Mouse (Mus musculus) forebrain, embryonic 15.5 days (tissue): ENCODE measurements around the gene Ero1l. TPM values are rescaled to one million over a fixed set of nuclear protein-coding genes. Genes with fewer than 3 reads are reported as not detected.
A peak's percentile ranks its signal among the peaks of the same experiment; 100 is the strongest.

Experiments
- ATAC-seq: fragments of 200-750 bp; cut with Nextera tagmentation; replicated peaks from 2 replicates; pipeline ENCODE4 v1.8.0; 2017; ENCODE audit warnings: mild to moderate bottlenecking, moderate TSS enrichment, moderate library complexity
- H3K27ac ChIP-seq: fragments of 300-500 bp; sonication (generic); replicated peaks from 2 replicates; pipeline ENCODE4 v1.5.1; 2015; ENCODE audit warnings: mild to moderate bottlenecking, inconsistent platforms
- H3K27me3 ChIP-seq: fragments of 300-500 bp; sonication (generic); 2 replicates; pipeline ENCODE4 v1.6.1; 2015; ENCODE audit warnings: inconsistent platforms
- H3K36me3 ChIP-seq: fragments of 300-500 bp; sonication (generic); 2 replicates; pipeline ENCODE4 v1.6.1; 2015; ENCODE audit warnings: mild to moderate bottlenecking, inconsistent platforms
- H3K4me1 ChIP-seq: fragments of 300-500 bp; sonication (generic); 2 replicates; pipeline ENCODE4 v1.6.1; 2015; ENCODE audit warnings: inconsistent platforms
- H3K4me2 ChIP-seq: fragments of 300-500 bp; sonication (generic); replicated peaks from 2 replicates; pipeline ENCODE4 v1.6.1; 2015; ENCODE audit warnings: mild to moderate bottlenecking, inconsistent platforms
- H3K4me3 ChIP-seq: fragments of 300-500 bp; sonication (generic); 2 replicates; pipeline ENCODE4 v1.5.1; 2015; ENCODE audit warnings: mild to moderate bottlenecking, inconsistent platforms
- H3K9ac ChIP-seq: fragments of 300-500 bp; sonication (generic); replicated peaks from 2 replicates; pipeline ENCODE4 v1.6.1; 2015; ENCODE audit warnings: mild to moderate bottlenecking, inconsistent platforms
- H3K9me3 ChIP-seq: fragments of 300-500 bp; sonication (generic); 2 replicates; pipeline ENCODE4 v1.6.1; 2016; ENCODE audit warnings: inconsistent platforms
- WGBS: fragments of 180-500 bp; shearing (Covaris S2); methylation state at CpG from one replicate; pipeline ENCODE4 v1.1.7; 2015; ENCODE audit warnings: mixed read lengths; 5-methylcytosine and 5-hydroxymethylcytosine counted together
- polyA plus RNA-seq: library from polyadenylated mRNA; unstranded; fragments of >200 nt; fragmentation: Nextera tagmentation; extraction: Ambion mirVana; gene quantifications from 2 replicates; pipeline ENCODE4 v1.2.1, GENCODE M21; 2015

The Ero1l gene
- polyA plus RNA-seq: 22.8 and 24.1 TPM in 2 replicates

GRCm38 (mm10) chr14:45318426-45319236 lies at the start of gene Ero1l:
Ero1l (minus strand) TSS chr14:45318771.
- 1% methylated on average over 67 of the region's 74 CpGs for WGBS
- Histone ChIP-seq H3K4me3 (peak within 1 kb of the TSS; percentile 86), H3K9ac (peak within 1 kb of the TSS; percentile 92), H3K4me2 (peak within 1 kb of the TSS; percentile 69), H3K36me3 (no peaks in the 10 kb centered on the region), H3K27me3 (no peaks in the 10 kb centered on the region), H3K9me3 (no peaks in the 10 kb centered on the region), H3K27ac (peak within 1 kb of the TSS; percentile 93), H3K4me1 (peaks cover 26% of the 10 kb centered on the region)
- peak; percentile 97 for ATAC-seq

DNA sequence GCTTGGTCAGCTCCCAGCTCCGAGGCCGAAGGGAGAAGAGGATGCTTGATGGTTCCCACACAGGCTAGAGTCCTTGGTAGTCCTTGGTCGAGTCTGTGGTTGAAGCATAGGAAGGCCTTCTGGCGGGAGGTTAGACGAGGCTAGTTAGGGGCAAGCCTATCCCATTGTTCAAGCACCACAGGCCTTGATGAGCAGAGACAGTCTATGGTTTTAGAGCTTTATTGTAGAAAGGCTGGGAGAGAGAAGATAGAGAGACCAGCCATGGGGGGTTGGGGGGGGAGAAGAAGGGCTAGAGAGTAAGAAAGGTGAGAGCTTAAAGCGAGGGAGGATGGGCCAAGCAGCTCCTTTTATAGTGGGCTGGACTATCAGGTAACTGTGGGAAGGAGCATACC lies 46.6 kb upstream of the Ero1l start:
- WGBS: 86% methylated on average over 6 of the region's 6 CpGs
- H3K27me3 ChIP-seq: no peaks in the 10 kb centered on the region
- peak overlapping the region; percentile 42 for H3K27ac ChIP-seq
- peaks cover 16% of the 10 kb centered on the region for H3K4me1 ChIP-seq
- H3K9ac ChIP-seq: no peak overlapping the region
- H3K36me3 ChIP-seq: peaks cover 10% of the 10 kb centered on the region
- no peaks in the 10 kb centered on the region for H3K9me3 ChIP-seq
- no peak overlapping the region for H3K4me3 ChIP-seq
- no peak for ATAC-seq
- H3K4me2 ChIP-seq: 0 out of 2 replicates have a peak overlapping the region, but pooled peaks have one; percentile 11

DNA sequence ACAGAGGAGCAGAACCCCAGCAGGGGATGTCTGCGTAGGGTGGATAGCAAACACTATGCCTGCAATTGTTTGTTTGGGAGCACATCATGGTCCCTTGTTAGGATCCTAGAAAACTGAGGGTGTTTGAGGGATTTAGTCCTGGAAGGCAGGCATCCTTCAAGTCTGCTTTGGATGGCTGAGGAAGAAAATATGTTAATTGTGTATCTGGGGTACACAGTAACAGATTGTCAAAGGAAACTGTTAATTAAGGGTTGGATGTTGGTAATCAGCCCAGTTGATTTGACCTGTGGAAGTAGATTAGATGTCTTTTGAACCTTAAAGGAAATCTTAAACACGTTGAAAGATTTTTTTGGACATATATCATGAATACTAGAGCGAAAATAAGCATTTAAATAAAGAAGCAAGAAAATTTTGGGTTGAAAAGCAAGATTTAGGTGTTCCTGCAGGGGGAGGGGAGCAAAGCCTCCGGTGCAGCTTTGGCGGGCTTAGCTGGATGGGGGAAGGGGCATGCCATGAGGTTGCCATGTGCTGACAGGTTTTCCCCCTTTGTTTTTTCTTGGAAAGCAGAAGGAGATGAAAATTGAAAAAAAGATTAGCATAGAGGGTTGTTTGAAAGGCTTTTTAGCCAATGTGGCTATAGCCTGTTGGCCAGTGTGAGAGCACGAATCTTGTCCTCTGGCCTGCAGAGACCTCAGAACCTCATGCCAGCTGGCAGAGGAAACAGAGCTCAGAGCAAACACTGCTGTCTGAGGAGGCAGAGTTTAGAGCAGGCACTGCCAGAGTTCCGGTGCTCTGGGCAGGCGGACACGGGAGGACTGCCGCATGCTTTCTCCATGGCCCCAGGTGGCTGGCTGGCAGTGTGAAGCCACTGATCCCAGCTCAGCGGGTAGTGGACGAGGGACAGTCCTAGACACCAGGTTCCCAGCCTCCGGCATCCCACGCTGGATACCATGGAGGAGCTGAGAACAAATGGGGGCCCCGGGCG lies 45.9 kb upstream of the Ero1l start:
- no peaks in the 10 kb centered on the region for H3K27me3 ChIP-seq
- peaks cover 16% of the 10 kb centered on the region for H3K4me1 ChIP-seq
- peak overlapping the region; percentile 42 for H3K27ac ChIP-seq
- WGBS: 46% methylated on average over 16 of the region's 16 CpGs
- H3K4me2 ChIP-seq: 0 out of 2 replicates have a peak overlapping the region, but pooled peaks have one; percentile 11
- peak; percentile 85 for ATAC-seq
- H3K36me3 ChIP-seq: peaks cover 4% of the 10 kb centered on the region
- no peak overlapping the region for H3K4me3 ChIP-seq
- H3K9ac ChIP-seq: no peak overlapping the region
- no peaks in the 10 kb centered on the region for H3K9me3 ChIP-seq

GRCm38 (mm10) chr14:45350931-45351859 lies 32.6 kb upstream of the Ero1l start, which contains the start of gene Styx:
Styx (plus strand) TSS chr14:45351093.
- Histone ChIP-seq H3K4me3 (peak within 1 kb of the TSS; percentile 92), H3K27me3 (no peaks in the 10 kb centered on the region), H3K27ac (peak within 1 kb of the TSS; percentile 79), H3K9me3 (no peaks in the 10 kb centered on the region), H3K4me1 (peaks cover 17% of the 10 kb centered on the region), H3K4me2 (peak within 1 kb of the TSS; percentile 73), H3K36me3 (peaks cover 20% of the 10 kb centered on the region), H3K9ac (peak within 1 kb of the TSS; percentile 85)
- WGBS: under 1% methylated on average over 62 of the region's 93 CpGs
- peak; percentile 97 for ATAC-seq

DNA sequence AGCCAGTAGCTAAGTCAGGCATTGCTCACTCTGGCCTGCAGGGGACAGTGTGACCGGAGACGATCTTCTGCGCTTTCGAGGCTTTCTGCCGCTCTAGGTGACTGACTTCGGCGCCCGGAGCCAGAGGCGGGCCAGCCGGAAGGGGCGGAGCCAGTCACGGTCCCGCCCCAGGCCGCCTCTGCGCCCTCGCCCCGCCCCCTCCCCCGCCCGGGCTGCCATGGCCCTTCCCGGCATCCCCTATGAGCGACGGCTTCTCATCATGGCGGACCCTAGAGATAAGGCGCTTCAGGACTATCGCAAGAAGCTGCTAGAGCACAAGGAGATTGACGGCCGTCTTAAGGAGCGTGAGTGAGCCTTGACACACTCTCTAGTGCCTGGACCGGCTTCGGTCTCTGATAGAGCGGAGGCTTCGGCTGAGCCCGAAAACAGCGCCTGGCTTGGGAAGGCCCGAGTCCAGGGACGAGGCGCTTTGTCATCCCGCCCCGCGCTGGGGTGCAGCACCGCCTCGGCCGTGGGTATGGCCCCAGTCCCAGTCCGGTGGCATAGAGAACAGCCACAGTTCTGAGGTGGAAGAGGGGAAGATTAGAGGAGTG lies 11.1 kb upstream of the Ero1l start, which contains the start of gene Psmc6:
Gene Psmc6, plus strand, starts transcription at position 200 of the 593 bp plus-strand sequence.
- peak; percentile 97 for ATAC-seq
- Histone ChIP-seq H3K9ac (peak within 1 kb of the TSS; percentile 84), H3K4me1 (peaks cover 20% of the 10 kb centered on the region), H3K9me3 (no peaks in the 10 kb centered on the region), H3K36me3 (peaks cover 20% of the 10 kb centered on the region), H3K4me2 (peak within 1 kb of the TSS; percentile 51), H3K4me3 (peak within 1 kb of the TSS; percentile 77), H3K27me3 (no peaks in the 10 kb centered on the region), H3K27ac (peak within 1 kb of the TSS; percentile 85)
- WGBS: under 1% methylated on average over 44 of the region's 44 CpGs

GRCm38 (mm10) chr14:45329018-45329588 lies 10.5 kb upstream of the Ero1l start:
- H3K36me3 ChIP-seq: peaks cover 16% of the 10 kb centered on the region
- ATAC-seq: peak; percentile 33
- 12% methylated on average over 8 of the region's 8 CpGs for WGBS
- H3K27ac ChIP-seq: peak overlapping the region; percentile 85
- peaks cover 20% of the 10 kb centered on the region for H3K4me1 ChIP-seq
- H3K9me3 ChIP-seq: no peaks in the 10 kb centered on the region
- H3K4me2 ChIP-seq: peak overlapping the region; percentile 42
- H3K4me3 ChIP-seq: peak overlapping the region; percentile 77
- H3K27me3 ChIP-seq: no peaks in the 10 kb centered on the region
- H3K9ac ChIP-seq: peak overlapping the region; percentile 35; the same call in 1 of the 2 replicates

GRCm38 (mm10) chr14:45328072-45328713 lies 9.6 kb upstream of the Ero1l start:
- H3K4me2 ChIP-seq: no peak overlapping the region
- H3K9me3 ChIP-seq: no peaks in the 10 kb centered on the region
- H3K27me3 ChIP-seq: no peaks in the 10 kb centered on the region
- no peak overlapping the region for H3K9ac ChIP-seq
- peaks cover 20% of the 10 kb centered on the region for H3K4me1 ChIP-seq
- no peak overlapping the region for H3K4me3 ChIP-seq
- H3K36me3 ChIP-seq: peaks cover 9% of the 10 kb centered on the region
- no peak overlapping the region for H3K27ac ChIP-seq
- WGBS: 90% methylated on average over 4 of the region's 4 CpGs
- no peak for ATAC-seq

DNA sequence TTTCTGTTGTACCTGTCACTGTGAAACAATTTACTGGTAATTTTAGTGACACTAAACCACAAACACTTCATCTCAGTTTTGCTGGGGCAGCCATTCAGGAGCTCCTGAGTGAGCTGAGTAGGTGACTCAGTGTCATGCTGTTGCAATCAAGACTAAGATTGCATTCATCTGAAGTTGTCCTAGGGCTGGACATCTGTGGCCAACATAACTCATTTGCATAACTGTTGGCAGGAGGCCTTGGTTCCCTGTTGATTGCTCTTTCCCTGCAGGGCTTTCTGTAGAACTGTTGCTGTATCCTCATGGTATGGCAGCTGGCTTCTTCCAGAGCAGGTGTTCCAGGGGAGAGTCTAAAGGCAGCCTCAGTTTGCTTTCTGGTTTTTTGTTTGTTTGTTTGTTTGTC lies 6.9 kb upstream of the Ero1l start:
- no peaks in the 10 kb centered on the region for H3K36me3 ChIP-seq
- no peak overlapping the region for H3K4me3 ChIP-seq
- ATAC-seq: no peak
- 0 out of 2 replicates have a peak, but pooled peaks cover 4% of the 10 kb centered on the region for H3K4me1 ChIP-seq
- H3K9ac ChIP-seq: no peak overlapping the region
- H3K27me3 ChIP-seq: no peaks in the 10 kb centered on the region
- no peak overlapping the region for H3K4me2 ChIP-seq
- H3K9me3 ChIP-seq: no peaks in the 10 kb centered on the region
- H3K27ac ChIP-seq: no peak overlapping the region

DNA sequence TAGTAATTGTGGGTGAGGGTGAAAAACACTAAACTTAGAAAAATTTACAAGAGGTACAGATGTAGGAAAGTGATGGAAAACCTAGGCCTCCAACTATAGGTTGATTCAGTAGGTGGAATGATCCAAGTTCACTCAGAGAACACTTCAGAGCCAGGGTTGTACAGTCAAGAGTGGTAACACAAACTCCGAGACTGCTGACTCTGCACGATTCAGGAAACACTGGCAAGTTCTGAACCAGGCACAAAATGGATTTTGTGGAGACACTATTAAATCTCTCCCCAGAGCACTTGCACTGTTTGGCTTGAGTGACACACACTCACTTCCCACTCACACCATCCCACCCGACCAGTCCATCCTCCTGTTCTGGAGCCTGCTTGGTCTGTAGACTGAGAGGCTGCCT lies 4.7 kb upstream of the Ero1l start:
- Histone ChIP-seq H3K27ac (no peak overlapping the region), H3K4me3 (no peak overlapping the region), H3K27me3 (no peaks in the 10 kb centered on the region), H3K9ac (no peak overlapping the region), H3K4me1 (peaks cover 7% of the 10 kb centered on the region; the same call in 1 of the 2 replicates), H3K9me3 (no peaks in the 10 kb centered on the region), H3K36me3 (no peaks in the 10 kb centered on the region), H3K4me2 (no peak overlapping the region)
- 93% methylated on average over 3 of the region's 3 CpGs for WGBS
- no peak for ATAC-seq

DNA sequence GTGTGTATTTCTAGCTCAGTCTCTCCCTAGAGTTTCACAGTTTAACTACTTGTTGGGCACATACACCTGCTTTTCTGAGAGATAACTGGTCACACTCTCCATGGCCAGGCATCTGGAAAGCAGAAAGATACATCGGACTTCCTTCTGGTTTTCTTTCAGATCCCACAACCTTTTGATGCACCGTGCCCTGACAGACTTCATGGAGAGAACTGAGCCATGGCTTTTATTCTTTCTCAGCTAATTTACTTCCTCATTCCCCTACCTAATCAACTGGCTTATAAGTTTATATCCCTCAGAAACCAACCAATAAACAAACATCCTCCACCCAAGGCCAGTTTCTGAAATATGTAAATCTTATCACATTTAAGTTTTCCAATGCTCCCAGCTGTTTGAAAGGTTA lies 3.9 kb upstream of the Ero1l start:
- H3K4me2 ChIP-seq: no peak overlapping the region
- H3K27ac ChIP-seq: no peak overlapping the region
- no peaks in the 10 kb centered on the region for H3K36me3 ChIP-seq
- no peak for ATAC-seq
- WGBS: 88% methylated on average over 2 of the region's 2 CpGs
- H3K9me3 ChIP-seq: no peaks in the 10 kb centered on the region
- no peak overlapping the region for H3K9ac ChIP-seq
- H3K4me3 ChIP-seq: no peak overlapping the region
- no peaks in the 10 kb centered on the region for H3K27me3 ChIP-seq
- peaks cover 9% of the 10 kb centered on the region for H3K4me1 ChIP-seq
